ENCODE assay signal across 12 mouse cellular contexts in the genomic region with DNA sequence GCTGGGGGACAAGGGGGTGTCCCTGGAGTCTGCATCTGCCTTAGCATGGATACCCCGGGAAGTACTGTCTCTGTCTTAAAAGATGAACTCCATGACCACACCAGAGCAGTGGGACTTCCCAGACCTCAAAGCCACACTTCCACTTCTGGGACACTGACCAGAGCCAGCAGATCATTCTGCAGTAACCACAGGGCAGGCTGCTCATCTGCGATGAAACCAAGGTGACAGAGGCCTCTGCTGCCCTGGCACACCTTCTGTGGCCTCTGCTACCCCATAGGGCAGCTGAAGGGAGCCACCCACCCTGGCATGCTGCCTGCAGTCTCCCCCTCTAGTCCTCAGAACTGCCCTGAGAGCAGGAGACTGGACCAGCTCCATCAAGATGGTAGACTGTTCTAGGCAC. TPM values are rescaled to one million over a fixed set of nuclear protein-coding genes. Genes with fewer than 3 reads are reported as not detected.
DNase-seq lines count a peak whose midpoint lies in the region; ATAC-seq and TF ChIP-seq lines count a peak whose summit lies in the region.
"Had no signal": no experiment of that assay in that cellular context is flagged by ENCODE, and none has a peak within 500 bp of the region (broad histone marks: within the 10 kb centered on the region; RNA-seq: fewer than 3 reads in every experiment).

No protein-coding gene starts in this region.

- no peak for DNase-seq in heart, postnatal 14 days
- peak; percentile 60 for DNase-seq in 416B (ENCODE audit: low read depth)
- DNase-seq in adrenal gland, adult 2 months: no peak
- DNase-seq in urinary bladder, adult 2 months (ENCODE audit: low spot score): no peak
- no peak for DNase-seq in gastrocnemius, postnatal 25 days
- DNase-seq: cerebellum, adult 11-12 months had no signal

- WGBS in heart, embryonic 15.5 days: 69% methylated on average over 2 of the region's 2 CpGs
- WGBS in bone marrow, adult 2 months: 8% methylated on average over 2 of the region's 2 CpGs
- 36% methylated on average over 2 of the region's 2 CpGs for WGBS in liver, embryonic 15.5 days (ENCODE audit: insufficient replicate concordance)

- no peaks in the 10 kb centered on the region for H3K9me3 ChIP-seq in heart, embryonic 15.5 days (replicated peaks)
- no peaks in the 10 kb centered on the region for H3K9me3 ChIP-seq in liver, embryonic 15.5 days (replicated peaks)
- H3K9me3 ChIP-seq: limb, embryonic 12.5 days; midbrain, embryonic 13.5 days had no signal

- TF ChIP-seq POLR2A in bone marrow, adult 2 months (IDR thresholded peaks at IDR 0.05; ENCODE audit: borderline replicate concordance, control insufficient read depth, low read depth, low read length): no peak

- H3K36me3 ChIP-seq in heart, embryonic 15.5 days: peaks cover 25% of the 10 kb centered on the region; the same call in 1 of the 2 replicates
- H3K36me3 ChIP-seq in liver, embryonic 15.5 days (replicated peaks): peaks cover 29% of the 10 kb centered on the region

- no peak for ATAC-seq in heart, embryonic 15.5 days (replicated peaks; ENCODE audit: insufficient number of reproducible peaks, insufficient read depth, low FRiP score, low read depth)
- ATAC-seq in liver, embryonic 15.5 days (ENCODE audit: insufficient read depth): no peak
- ATAC-seq: midbrain, embryonic 13.5 days had no signal

- intact Hi-C loops in heart, postnatal 14 days (cut with DNase I): no loop called here

- peak overlapping the region; percentile 59; the same call in 1 of the 2 replicates for H3K27ac ChIP-seq in heart, embryonic 15.5 days
- peak overlapping the region; percentile 64 for H3K27ac ChIP-seq in bone marrow, adult 2 months (ENCODE audit: control insufficient read depth, insufficient read depth, low read depth, low read length, poor library complexity)
- peak overlapping the region; percentile 78 for H3K27ac ChIP-seq in liver, embryonic 15.5 days (replicated peaks)
- H3K27ac ChIP-seq: midbrain, embryonic 13.5 days had no signal

- H3K4me3 ChIP-seq in heart, embryonic 15.5 days: no peak overlapping the region
- H3K4me3 ChIP-seq in bone marrow, adult 2 months (replicated peaks; ENCODE audit: control insufficient read depth, low read depth, low read length): no peak overlapping the region
- H3K4me3 ChIP-seq in liver, embryonic 15.5 days (replicated peaks): no peak overlapping the region
- H3K4me3 ChIP-seq: limb, embryonic 12.5 days; midbrain, embryonic 13.5 days had no signal

- peaks cover 77% of the 10 kb centered on the region for H3K4me1 ChIP-seq in heart, embryonic 15.5 days (replicated peaks)
- peaks cover 23% of the 10 kb centered on the region for H3K4me1 ChIP-seq in bone marrow, adult 2 months (ENCODE audit: control insufficient read depth, insufficient read depth, low read length)
- peaks cover 93% of the 10 kb centered on the region for H3K4me1 ChIP-seq in liver, embryonic 15.5 days (replicated peaks)

- H3K4me2 ChIP-seq in heart, embryonic 15.5 days: no peak overlapping the region
- H3K4me2 ChIP-seq in liver, embryonic 15.5 days: peak overlapping the region; percentile 89
- H3K4me2 ChIP-seq: limb, embryonic 12.5 days; midbrain, embryonic 13.5 days had no signal

- H3K27me3 ChIP-seq in heart, embryonic 15.5 days: no peaks in the 10 kb centered on the region
- no peaks in the 10 kb centered on the region for H3K27me3 ChIP-seq in liver, embryonic 15.5 days
- H3K27me3 ChIP-seq: limb, embryonic 12.5 days had no signal

- H3K9ac ChIP-seq in heart, embryonic 15.5 days: peak overlapping the region; percentile 12; the same call in 1 of the 2 replicates
- H3K9ac ChIP-seq in liver, embryonic 15.5 days: peak overlapping the region; percentile 32
- H3K9ac ChIP-seq: limb, embryonic 12.5 days; midbrain, embryonic 13.5 days had no signal

- TF ChIP-seq CTCF in bone marrow, adult 2 months (IDR thresholded peaks at IDR 0.05; ENCODE audit: control insufficient read depth, insufficient read depth, low read length): no peak

RNA-seq across cellular contexts. Expression of a gene that starts 3.7 kb away (rescaled TPM):
- polyA plus RNA-seq in heart, embryonic 15.5 days (2015; fragmentation: Nextera tagmentation; extraction: Ambion mirVana): 0.53 TPM in 1 of 2 replicates, not detected in the other
- total RNA-seq in heart, postnatal 14 days (2021): not detected
- polyA plus RNA-seq in bone marrow, adult 2 months (2011; ENCODE audit: insufficient read depth, insufficient read length, low replicate concordance, missing spikeins): not detected in 2 replicates
- polyA plus RNA-seq in liver, embryonic 15.5 days (2015; fragmentation: Nextera tagmentation; extraction: Ambion mirVana): 0.08 and 0.26 TPM in 2 replicates
- not detected for total RNA-seq in adrenal gland, adult 2 months (2021)
- polyA plus RNA-seq in adrenal gland, adult 2 months (2012; rRNA removed): not detected in 2 replicates
- polyA plus RNA-seq in urinary bladder, adult 2 months (2012; rRNA removed): 0.04 and 0.06 TPM in 2 replicates
- under 1 TPM in 1 of 2 experiments, not detected in 1; 0.11 TPM for total RNA-seq in gastrocnemius, postnatal 25 days (2021)
- total RNA-seq: hematopoietic stem cell, adult 5-6 weeks had no signal

RNA-seq across cellular contexts. Expression of a gene that starts 3.8 kb away (rescaled TPM):
- 15.1 and 24.5 TPM in 2 replicates for polyA plus RNA-seq in heart, embryonic 15.5 days (2015; fragmentation: Nextera tagmentation; extraction: Ambion mirVana)
- total RNA-seq in heart, postnatal 14 days (2021): 1 to 10 TPM; 4.6 to 6.3 TPM
- 18.9 and 63.2 TPM in 2 replicates for polyA plus RNA-seq in bone marrow, adult 2 months (2011; ENCODE audit: insufficient read depth, insufficient read length, low replicate concordance, missing spikeins)
- 14.4 and 15.3 TPM in 2 replicates for polyA plus RNA-seq in liver, embryonic 15.5 days (2015; fragmentation: Nextera tagmentation; extraction: Ambion mirVana)
- total RNA-seq in adrenal gland, adult 2 months (2021): 10 to 100 TPM in 1 of 2 experiments, 1 to 10 TPM in 1; 4.6 to 11.0 TPM
- polyA plus RNA-seq in adrenal gland, adult 2 months (2012; rRNA removed): 54.1 and 60.0 TPM in 2 replicates
- 34.6 and 35.1 TPM in 2 replicates for polyA plus RNA-seq in urinary bladder, adult 2 months (2012; rRNA removed)
- 1 to 10 TPM; 2.6 to 3.1 TPM for total RNA-seq in gastrocnemius, postnatal 25 days (2021)

RNA-seq across cellular contexts. Expression of a gene that starts 18.0 kb away (rescaled TPM):
- polyA plus RNA-seq in heart, embryonic 15.5 days (2015; fragmentation: Nextera tagmentation; extraction: Ambion mirVana): 16.2 and 20.4 TPM in 2 replicates
- 1 to 10 TPM; 1.6 to 1.9 TPM for total RNA-seq in heart, postnatal 14 days (2021)
- 5.7 and 8.0 TPM in 2 replicates for polyA plus RNA-seq in bone marrow, adult 2 months (2011; ENCODE audit: insufficient read depth, insufficient read length, low replicate concordance, missing spikeins)
- polyA plus RNA-seq in liver, embryonic 15.5 days (2015; fragmentation: Nextera tagmentation; extraction: Ambion mirVana): 5.4 and 5.6 TPM in 2 replicates
- 1 to 10 TPM; 2.4 to 5.7 TPM for total RNA-seq in adrenal gland, adult 2 months (2021)
- polyA plus RNA-seq in adrenal gland, adult 2 months (2012; rRNA removed): 18.8 and 30.1 TPM in 2 replicates
- 2.4 and 3.8 TPM in 2 replicates for polyA plus RNA-seq in urinary bladder, adult 2 months (2012; rRNA removed)
- 1 to 10 TPM; 2.3 TPM for total RNA-seq in gastrocnemius, postnatal 25 days (2021)

RNA-seq across cellular contexts. Expression of a gene that starts 18.8 kb away (rescaled TPM):
- polyA plus RNA-seq in heart, embryonic 15.5 days (2015; fragmentation: Nextera tagmentation; extraction: Ambion mirVana): 39.7 and 48.4 TPM in 2 replicates
- 10 to 100 TPM; 38.4 to 39.7 TPM for total RNA-seq in heart, postnatal 14 days (2021)
- 25.8 and 55.3 TPM in 2 replicates for polyA plus RNA-seq in bone marrow, adult 2 months (2011; ENCODE audit: insufficient read depth, insufficient read length, low replicate concordance, missing spikeins)
- polyA plus RNA-seq in liver, embryonic 15.5 days (2015; fragmentation: Nextera tagmentation; extraction: Ambion mirVana): 21.4 and 23.6 TPM in 2 replicates
- total RNA-seq in adrenal gland, adult 2 months (2021): 10 to 100 TPM; 51.9 to 56.2 TPM
- polyA plus RNA-seq in adrenal gland, adult 2 months (2012; rRNA removed): 138 and 147 TPM in 2 replicates
- 53.5 and 56.7 TPM in 2 replicates for polyA plus RNA-seq in urinary bladder, adult 2 months (2012; rRNA removed)
- total RNA-seq in gastrocnemius, postnatal 25 days (2021): 10 to 100 TPM; 33.5 to 34.2 TPM

RNA-seq across cellular contexts. Expression of a gene that starts 30.8 kb away (rescaled TPM):
- 806 and 862 TPM in 2 replicates for polyA plus RNA-seq in heart, embryonic 15.5 days (2015; fragmentation: Nextera tagmentation; extraction: Ambion mirVana)
- total RNA-seq in heart, postnatal 14 days (2021): 100 to 1,000 TPM; 236 to 276 TPM
- polyA plus RNA-seq in bone marrow, adult 2 months (2011; ENCODE audit: insufficient read depth, insufficient read length, low replicate concordance, missing spikeins): 75.3 and 222 TPM in 2 replicates
- polyA plus RNA-seq in liver, embryonic 15.5 days (2015; fragmentation: Nextera tagmentation; extraction: Ambion mirVana): 315 and 397 TPM in 2 replicates
- 100 to 1,000 TPM; 386 to 613 TPM for total RNA-seq in adrenal gland, adult 2 months (2021)
- polyA plus RNA-seq in adrenal gland, adult 2 months (2012; rRNA removed): 341 and 382 TPM in 2 replicates
- polyA plus RNA-seq in urinary bladder, adult 2 months (2012; rRNA removed): 979 and 1,151 TPM in 2 replicates
- total RNA-seq in gastrocnemius, postnatal 25 days (2021): 100 to 1,000 TPM; 224 to 270 TPM
